Mouse (Mus musculus): ENCODE results near the gene Clec2d. TPM values are rescaled to one million over a fixed set of nuclear protein-coding genes. Genes with fewer than 3 reads are reported as not detected.
"Not testable (repeated sequence)": the region's sequence is repeated elsewhere in the genome, so short reads cannot be mapped to it uniquely, and the experiment has no call there.

Clec2d gene
- polyA plus RNA-seq, 1 experiment from 2014 or later, result not detected

GRCm38 (mm10) chr6:129179281-129179680, 1.1 kb upstream of the Clec2d start:
- no peak overlapping the region for H3K4me3 ChIP-seq
- 83% methylated on average over 2 of the region's 2 CpGs for WGBS
- H3K27me3 ChIP-seq (ENCODE audit: insufficient read depth, poor library complexity, severe bottlenecking), result no peaks in the 10 kb centered on the region

GRCm38 (mm10) chr6:129179831-129180230, 584 bp upstream of the Clec2d start:
- H3K27ac ChIP-seq; H3K9me3 ChIP-seq; DNase-seq (ENCODE audit: low spot score); H3K36me3 ChIP-seq; H3K4me3 ChIP-seq; H3K27me3 ChIP-seq (ENCODE audit: insufficient read depth, poor library complexity, severe bottlenecking); H3K4me1 ChIP-seq: not testable (repeated sequence)
- 73% methylated on average over 1 of the region's 1 CpGs for WGBS

More at GRCm38 (mm10) chr6:129179281-129179680, 1.1 kb upstream of the Clec2d start:
- DNase-seq (ENCODE audit: low spot score), result no peak
- Histone ChIP-seq H3K4me1 (no peaks in the 10 kb centered on the region), H3K36me3 (peaks cover 3% of the 10 kb centered on the region; the same call in 1 of the 2 replicates), H3K9me3 (no peaks in the 10 kb centered on the region), H3K27ac (no peak overlapping the region)

GRCm38 (mm10) chr6:129181249-129181648, 834 bp downstream of the Clec2d start:
- Histone ChIP-seq H3K9me3 (no peaks in the 10 kb centered on the region), H3K36me3 (peaks cover 3% of the 10 kb centered on the region; the same call in 1 of the 2 replicates), H3K4me1 (no peaks in the 10 kb centered on the region), H3K27me3 (ENCODE audit: insufficient read depth, poor library complexity, severe bottlenecking) (no peaks in the 10 kb centered on the region), H3K4me3 (peak overlapping the region; percentile 47), H3K27ac (peak overlapping the region; percentile 88)
- DNase-seq (ENCODE audit: low spot score), result no peak
- WGBS, result 8% methylated on average over 1 of the region's 1 CpGs

- H3K4me3 ChIP-seq, result no peak overlapping the region
- DNase-seq (ENCODE audit: low spot score), result no peak
- no peaks in the 10 kb centered on the region for H3K27me3 ChIP-seq (ENCODE audit: insufficient read depth, poor library complexity, severe bottlenecking)
- no peaks in the 10 kb centered on the region for H3K9me3 ChIP-seq
- H3K27ac ChIP-seq, result no peak overlapping the region
- H3K36me3 ChIP-seq, result peaks cover 3% of the 10 kb centered on the region; the same call in 1 of the 2 replicates
- no peaks in the 10 kb centered on the region for H3K4me1 ChIP-seq
These were observed 1.3 kb downstream of the Clec2d start for GRCm38 (mm10) chr6:129181683-129182082.

- H3K4me3 ChIP-seq, result no peak overlapping the region
- 81% methylated on average over 1 of the region's 1 CpGs for WGBS
- H3K36me3 ChIP-seq, result peaks cover 3% of the 10 kb centered on the region; the same call in 1 of the 2 replicates
- no peaks in the 10 kb centered on the region for H3K4me1 ChIP-seq
- no peak overlapping the region for H3K27ac ChIP-seq
- no peaks in the 10 kb centered on the region for H3K9me3 ChIP-seq
- no peak for DNase-seq (ENCODE audit: low spot score)
- no peaks in the 10 kb centered on the region for H3K27me3 ChIP-seq (ENCODE audit: insufficient read depth, poor library complexity, severe bottlenecking)
These were observed 2.1 kb downstream of the Clec2d start for GRCm38 (mm10) chr6:129182518-129182917.

- not testable (repeated sequence) for H3K27me3 ChIP-seq (ENCODE audit: insufficient read depth, poor library complexity, severe bottlenecking); H3K4me1 ChIP-seq; H3K27ac ChIP-seq; H3K4me3 ChIP-seq; H3K9me3 ChIP-seq; H3K36me3 ChIP-seq; DNase-seq (ENCODE audit: low spot score)
- WGBS, result 78% methylated on average over 4 of the region's 4 CpGs
These were observed 3.6 kb downstream of the Clec2d start for GRCm38 (mm10) chr6:129184001-129184400.

- Histone ChIP-seq H3K4me1 (no peaks in the 10 kb centered on the region), H3K9me3 (no peaks in the 10 kb centered on the region), H3K27me3 (ENCODE audit: insufficient read depth, poor library complexity, severe bottlenecking) (no peaks in the 10 kb centered on the region), H3K27ac (no peak overlapping the region), H3K36me3 (peaks cover 3% of the 10 kb centered on the region; the same call in 1 of the 2 replicates), H3K4me3 (no peak overlapping the region)
- DNase-seq (ENCODE audit: low spot score), result no peak
- 77% methylated on average over 5 of the region's 5 CpGs for WGBS
These were observed 4.4 kb downstream of the Clec2d start for GRCm38 (mm10) chr6:129184788-129185187.

GRCm38 (mm10) chr6:129186022-129186421, 5.6 kb downstream of the Clec2d start:
- no peaks in the 10 kb centered on the region for H3K27me3 ChIP-seq (ENCODE audit: insufficient read depth, poor library complexity, severe bottlenecking)
- H3K9me3 ChIP-seq, result no peaks in the 10 kb centered on the region
- peaks cover 3% of the 10 kb centered on the region; the same call in 1 of the 2 replicates for H3K36me3 ChIP-seq
- no peaks in the 10 kb centered on the region for H3K4me1 ChIP-seq
- no peak overlapping the region for H3K4me3 ChIP-seq
- H3K27ac ChIP-seq, result no peak overlapping the region
- no peak for DNase-seq (ENCODE audit: low spot score)
- WGBS, result 79% methylated on average over 4 of the region's 4 CpGs

GRCm38 (mm10) chr6:129186457-129187199, 6.2 kb downstream of the Clec2d start:
- H3K9me3 ChIP-seq, result no peaks in the 10 kb centered on the region
- DNase-seq (ENCODE audit: low spot score), result no peak
- H3K36me3 ChIP-seq, result peaks cover 3% of the 10 kb centered on the region; the same call in 1 of the 2 replicates
- no peaks in the 10 kb centered on the region for H3K4me1 ChIP-seq
- H3K27me3 ChIP-seq (ENCODE audit: insufficient read depth, poor library complexity, severe bottlenecking), result no peaks in the 10 kb centered on the region
- no peak overlapping the region for H3K4me3 ChIP-seq
- H3K27ac ChIP-seq, result no peak overlapping the region
- 92% methylated on average over 5 of the region's 5 CpGs for WGBS

GRCm38 (mm10) chr6:129187200-129187651, 6.8 kb downstream of the Clec2d start:
- H3K4me1 ChIP-seq, result no peaks in the 10 kb centered on the region
- no peak overlapping the region for H3K27ac ChIP-seq
- no peak for DNase-seq (ENCODE audit: low spot score)
- no peaks in the 10 kb centered on the region for H3K9me3 ChIP-seq
- peaks cover 3% of the 10 kb centered on the region; the same call in 1 of the 2 replicates for H3K36me3 ChIP-seq
- H3K4me3 ChIP-seq, result no peak overlapping the region
- no peaks in the 10 kb centered on the region for H3K27me3 ChIP-seq (ENCODE audit: insufficient read depth, poor library complexity, severe bottlenecking)

GRCm38 (mm10) chr6:129187816-129188215, 7.4 kb downstream of the Clec2d start:
- not testable (repeated sequence) for H3K36me3 ChIP-seq; DNase-seq (ENCODE audit: low spot score); H3K27me3 ChIP-seq (ENCODE audit: insufficient read depth, poor library complexity, severe bottlenecking); H3K4me1 ChIP-seq; H3K4me3 ChIP-seq; H3K9me3 ChIP-seq; H3K27ac ChIP-seq
- 85% methylated on average over 3 of the region's 3 CpGs for WGBS

- Histone ChIP-seq H3K36me3 (no peaks in the 10 kb centered on the region), H3K4me3 (no peak overlapping the region), H3K27me3 (ENCODE audit: insufficient read depth, poor library complexity, severe bottlenecking) (no peaks in the 10 kb centered on the region), H3K27ac (no peak overlapping the region), H3K9me3 (no peaks in the 10 kb centered on the region), H3K4me1 (no peaks in the 10 kb centered on the region)
- DNase-seq (ENCODE audit: low spot score), result no peak
- 79% methylated on average over 2 of the region's 2 CpGs for WGBS
These were observed 13.0 kb downstream of the Clec2d start for GRCm38 (mm10) chr6:129193431-129193830.

- H3K27me3 ChIP-seq (ENCODE audit: insufficient read depth, poor library complexity, severe bottlenecking); H3K9me3 ChIP-seq; H3K4me1 ChIP-seq; H3K27ac ChIP-seq; DNase-seq (ENCODE audit: low spot score); H3K4me3 ChIP-seq; H3K36me3 ChIP-seq: not testable (repeated sequence)
These were observed 19.7 kb downstream of the Clec2d start for GRCm38 (mm10) chr6:129200066-129200465.

- H3K27me3 ChIP-seq (ENCODE audit: insufficient read depth, poor library complexity, severe bottlenecking), result no peaks in the 10 kb centered on the region
- no peaks in the 10 kb centered on the region for H3K36me3 ChIP-seq
- 87% methylated on average over 1 of the region's 1 CpGs for WGBS
- H3K4me3 ChIP-seq, result no peak overlapping the region
- no peaks in the 10 kb centered on the region for H3K4me1 ChIP-seq
- H3K27ac ChIP-seq, result no peak overlapping the region
- H3K9me3 ChIP-seq, result no peaks in the 10 kb centered on the region
- DNase-seq (ENCODE audit: low spot score), result no peak
These were observed 21.9 kb downstream of the Clec2d start for GRCm38 (mm10) chr6:129202306-129202705.

All from heart, embryonic 10.5 days (tissue).